Mouse (Mus musculus) lung, embryonic 15.5 days (tissue): ENCODE data around the gene Dlg5. TPM values are rescaled to one million over a fixed set of nuclear protein-coding genes. Genes with fewer than 3 reads are reported as not detected.

Source experiments
- ATAC-seq: fragments of 200-750 bp; cut with Nextera tagmentation; 2 replicates; pipeline ENCODE4 v1.8.0; 2017; ENCODE audit warnings: moderate number of reproducible peaks, borderline replicate concordance; ENCODE audit not compliant: low FRiP score, low TSS enrichment; ENCODE audit errors: extremely low read depth
- H3K27ac ChIP-seq: fragments of 300-500 bp; sonication (generic); 2 replicates; pipeline ENCODE4 v1.5.1; 2015; ENCODE audit warnings: moderate library complexity, mild to moderate bottlenecking, inconsistent platforms
- H3K27me3 ChIP-seq: fragments of 300-500 bp; sonication (generic); 2 replicates; pipeline ENCODE4 v1.6.1; 2015; ENCODE audit warnings: inconsistent platforms
- H3K36me3 ChIP-seq: fragments of 300-500 bp; sonication (generic); 2 replicates; pipeline ENCODE4 v1.6.1; 2015; ENCODE audit warnings: inconsistent platforms
- H3K4me1 ChIP-seq: fragments of 300-500 bp; sonication (generic); 2 replicates; pipeline ENCODE4 v1.6.1; 2015; ENCODE audit warnings: inconsistent platforms
- H3K4me2 ChIP-seq: fragments of 300-500 bp; sonication (generic); 2 replicates; pipeline ENCODE4 v1.6.1; 2015; ENCODE audit warnings: inconsistent platforms, mild to moderate bottlenecking, moderate library complexity
- H3K4me3 ChIP-seq: fragments of 300-500 bp; sonication (generic); 2 replicates; pipeline ENCODE4 v1.5.1; 2015; ENCODE audit warnings: mild to moderate bottlenecking, inconsistent platforms
- H3K9ac ChIP-seq: fragments of 300-500 bp; sonication (generic); 2 replicates; pipeline ENCODE4 v1.6.1; 2015; ENCODE audit warnings: inconsistent platforms
- H3K9me3 ChIP-seq: fragments of 300-500 bp; sonication (generic); 2 replicates; pipeline ENCODE4 v1.6.1; 2016; ENCODE audit warnings: inconsistent platforms
- WGBS: fragments of 180-500 bp; shearing (Covaris S2); methylation state at CpG from one replicate; pipeline ENCODE4 v1.1.7; 2015; 5-methylcytosine and 5-hydroxymethylcytosine counted together
- polyA plus RNA-seq: library from polyadenylated mRNA; unstranded; fragments of >200 nt; fragmentation: Nextera tagmentation; extraction: Ambion mirVana; gene quantifications from 2 replicates; pipeline ENCODE4 v1.2.1, GENCODE M21; 2015

Dlg5 gene
- polyA plus RNA-seq, 1 experiment from 2014 or later: 12.8 TPM

DNA sequence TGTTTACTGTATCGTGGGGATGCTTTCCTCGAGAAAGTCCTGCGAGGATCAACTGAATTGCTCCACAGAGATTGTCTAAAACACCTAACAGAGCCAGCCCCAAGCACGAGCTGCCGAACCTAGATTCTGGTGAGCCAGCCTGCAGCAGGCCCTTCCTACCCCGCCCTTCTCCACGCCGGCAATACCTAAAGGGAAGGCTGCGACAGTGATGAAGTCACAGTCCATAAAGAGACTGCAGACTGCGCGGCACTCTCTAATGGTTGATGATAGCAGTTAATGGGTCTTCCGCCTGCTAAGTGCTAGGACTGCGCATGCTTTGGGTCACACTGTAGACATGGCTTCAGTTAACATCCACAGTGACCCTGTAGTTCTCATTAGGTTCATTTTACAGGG is 38.4 kb downstream of the Dlg5 start:
- no peak for ATAC-seq
- Histone ChIP-seq H3K4me3 (no peak overlapping the region), H3K36me3 (no peaks in the 10 kb centered on the region), H3K4me2 (no peak overlapping the region), H3K9me3 (no peaks in the 10 kb centered on the region), H3K27me3 (no peaks in the 10 kb centered on the region), H3K27ac (no peak overlapping the region), H3K9ac (no peak overlapping the region), H3K4me1 (peaks cover 33% of the 10 kb centered on the region)
- 41% methylated on average over 13 of the region's 13 CpGs for WGBS

DNA sequence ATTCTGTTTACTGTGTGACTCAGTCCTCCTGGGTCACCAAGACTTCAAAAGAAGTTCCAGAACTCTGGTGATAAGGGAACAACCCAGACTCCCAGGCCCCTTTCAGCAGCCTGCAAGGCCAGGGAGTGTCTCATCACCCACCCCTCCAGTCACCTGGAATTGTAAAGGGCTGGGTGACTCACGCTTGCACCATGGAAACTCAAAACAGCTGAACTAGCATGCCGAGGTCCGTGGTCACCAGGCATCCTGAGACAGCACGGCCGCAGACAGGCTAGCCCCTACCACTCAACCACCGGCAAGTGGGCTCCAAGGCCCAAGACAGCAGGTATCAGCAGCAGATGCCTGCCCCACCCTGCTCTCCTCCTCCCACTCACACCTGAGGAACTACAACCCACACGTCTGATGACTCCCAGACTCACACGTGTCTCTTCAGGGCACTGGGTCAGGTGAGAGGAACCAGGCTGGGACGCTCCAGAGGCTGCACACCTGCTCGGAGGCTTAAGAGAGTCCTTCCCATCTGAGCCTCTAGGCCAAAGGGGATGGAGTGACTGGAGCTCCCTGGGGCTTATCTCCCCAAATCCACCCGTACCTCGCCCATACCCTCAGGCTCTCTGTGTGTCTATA is 38.9 kb downstream of the Dlg5 start:
- peak overlapping the region; percentile 24; the same call in 1 of the 2 replicates for H3K27ac ChIP-seq
- WGBS: 48% methylated on average over 12 of the region's 12 CpGs
- no peak overlapping the region for H3K9ac ChIP-seq
- H3K4me2 ChIP-seq: no peak overlapping the region
- no peaks in the 10 kb centered on the region for H3K9me3 ChIP-seq
- no peak overlapping the region for H3K4me3 ChIP-seq
- ATAC-seq: peak; percentile 20; the same call in 1 of the 2 replicates
- no peaks in the 10 kb centered on the region for H3K27me3 ChIP-seq
- peaks cover 28% of the 10 kb centered on the region for H3K4me1 ChIP-seq
- no peaks in the 10 kb centered on the region for H3K36me3 ChIP-seq

DNA sequence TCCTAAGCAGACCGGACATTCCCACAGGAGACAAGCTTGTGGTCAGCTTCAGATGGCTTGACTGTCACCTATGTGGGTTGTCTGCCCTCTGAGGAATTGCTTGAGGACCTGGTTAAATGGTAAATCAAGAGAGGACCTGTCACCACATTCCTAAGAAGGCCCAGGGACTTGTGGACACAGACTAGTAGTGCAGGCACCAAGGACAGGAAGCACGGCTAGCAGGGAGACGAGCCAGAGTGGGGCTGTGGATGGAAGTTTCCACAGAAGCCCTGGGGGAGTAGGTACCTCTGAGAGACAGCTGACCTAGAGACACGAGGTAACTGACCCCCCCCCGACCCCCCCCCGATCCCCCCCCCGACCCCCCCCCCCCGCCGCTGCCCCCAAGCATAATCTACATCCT is 39.4 kb downstream of the Dlg5 start:
- H3K4me1 ChIP-seq: peaks cover 26% of the 10 kb centered on the region
- H3K27me3 ChIP-seq: no peaks in the 10 kb centered on the region
- H3K36me3 ChIP-seq: no peaks in the 10 kb centered on the region
- WGBS: 16% methylated on average over 9 of the region's 9 CpGs
- H3K9ac ChIP-seq: no peak overlapping the region
- H3K4me2 ChIP-seq: no peak overlapping the region
- no peaks in the 10 kb centered on the region for H3K9me3 ChIP-seq
- no peak for ATAC-seq
- H3K4me3 ChIP-seq: no peak overlapping the region
- H3K27ac ChIP-seq: no peak overlapping the region

DNA sequence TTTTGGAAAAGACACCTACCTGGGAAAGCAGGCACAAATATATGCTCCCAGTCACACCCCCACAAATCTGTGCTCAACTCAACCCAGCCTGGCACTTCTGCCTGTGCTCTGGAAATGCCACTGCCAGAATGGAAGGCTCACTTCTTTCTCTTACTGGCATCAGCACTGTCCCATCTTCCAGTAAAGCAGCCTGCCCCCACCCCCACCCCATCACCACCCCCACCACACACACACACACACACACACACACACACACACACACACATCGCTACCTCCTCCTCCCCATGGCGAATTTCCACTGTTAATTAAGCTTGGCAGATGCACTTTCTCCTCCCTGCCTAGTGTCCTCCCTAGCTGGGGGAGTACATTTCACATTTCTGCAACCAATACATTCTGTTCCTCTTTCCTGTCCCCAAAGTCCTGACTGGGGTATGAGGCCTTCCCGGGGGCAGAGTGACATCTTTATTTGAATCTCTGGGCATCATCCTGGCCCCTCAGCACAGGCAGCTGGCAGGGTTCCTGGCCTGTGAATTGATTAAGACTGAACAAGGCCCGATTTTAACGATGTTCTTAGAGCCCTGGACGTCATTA is 40.3 kb downstream of the Dlg5 start:
- Histone ChIP-seq H3K9me3 (no peaks in the 10 kb centered on the region), H3K27ac (no peak overlapping the region), H3K4me1 (peaks cover 23% of the 10 kb centered on the region), H3K4me2 (no peak overlapping the region), H3K36me3 (no peaks in the 10 kb centered on the region), H3K27me3 (no peaks in the 10 kb centered on the region), H3K9ac (no peak overlapping the region), H3K4me3 (no peak overlapping the region)
- WGBS: 41% methylated on average over 6 of the region's 6 CpGs
- no peak for ATAC-seq

DNA sequence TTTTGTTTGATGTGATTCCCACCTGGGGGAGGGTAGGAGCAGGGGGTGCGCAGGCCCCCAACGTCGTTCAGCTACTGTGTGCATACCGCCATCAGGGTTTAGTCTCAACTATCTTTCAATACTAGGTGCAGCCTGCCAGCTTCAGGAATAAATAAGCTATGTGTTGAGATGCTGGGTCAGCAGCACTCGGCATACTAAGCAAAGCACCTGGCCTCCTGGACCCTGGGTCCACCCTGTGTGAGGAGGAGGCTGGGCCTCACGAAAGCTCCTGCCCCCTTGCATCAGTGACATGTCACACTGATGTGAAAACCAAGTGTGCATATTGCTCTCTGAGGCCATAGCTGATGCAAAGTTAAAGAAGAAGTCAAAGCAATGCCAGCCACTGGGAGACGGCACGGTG is 42.5 kb downstream of the Dlg5 start:
- WGBS: 87% methylated on average over 8 of the region's 8 CpGs
- H3K27ac ChIP-seq: no peak overlapping the region
- no peaks in the 10 kb centered on the region for H3K27me3 ChIP-seq
- no peak overlapping the region for H3K4me3 ChIP-seq
- no peaks in the 10 kb centered on the region for H3K36me3 ChIP-seq
- H3K4me1 ChIP-seq: peaks cover 40% of the 10 kb centered on the region
- no peak overlapping the region for H3K9ac ChIP-seq
- no peaks in the 10 kb centered on the region for H3K9me3 ChIP-seq
- no peak for ATAC-seq
- no peak overlapping the region for H3K4me2 ChIP-seq

DNA sequence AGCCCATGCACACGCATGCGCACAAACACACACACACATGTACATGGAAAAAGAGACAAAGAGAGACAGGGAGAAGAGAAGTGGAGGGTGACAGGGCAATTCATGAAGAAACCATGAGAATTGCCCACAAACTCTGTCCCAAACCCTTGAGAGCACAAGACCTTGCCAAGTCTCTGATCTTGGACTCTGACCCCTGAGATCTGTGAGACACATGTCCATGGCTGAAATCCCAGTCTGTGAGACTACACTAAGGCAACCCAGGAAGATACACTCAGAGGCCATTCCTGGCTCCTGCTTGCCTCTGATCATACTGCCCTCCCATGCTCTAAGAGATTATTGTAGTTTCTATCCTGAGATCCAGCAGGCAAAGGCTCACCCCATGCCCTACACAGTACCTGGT is 44.9 kb downstream of the Dlg5 start:
- no peak for ATAC-seq
- peaks cover 27% of the 10 kb centered on the region for H3K4me1 ChIP-seq
- 95% methylated on average over 2 of the region's 2 CpGs for WGBS
- no peak overlapping the region for H3K9ac ChIP-seq
- no peak overlapping the region for H3K4me2 ChIP-seq
- no peaks in the 10 kb centered on the region for H3K27me3 ChIP-seq
- no peak overlapping the region for H3K27ac ChIP-seq
- H3K4me3 ChIP-seq: no peak overlapping the region
- no peaks in the 10 kb centered on the region for H3K9me3 ChIP-seq
- H3K36me3 ChIP-seq: no peaks in the 10 kb centered on the region

DNA sequence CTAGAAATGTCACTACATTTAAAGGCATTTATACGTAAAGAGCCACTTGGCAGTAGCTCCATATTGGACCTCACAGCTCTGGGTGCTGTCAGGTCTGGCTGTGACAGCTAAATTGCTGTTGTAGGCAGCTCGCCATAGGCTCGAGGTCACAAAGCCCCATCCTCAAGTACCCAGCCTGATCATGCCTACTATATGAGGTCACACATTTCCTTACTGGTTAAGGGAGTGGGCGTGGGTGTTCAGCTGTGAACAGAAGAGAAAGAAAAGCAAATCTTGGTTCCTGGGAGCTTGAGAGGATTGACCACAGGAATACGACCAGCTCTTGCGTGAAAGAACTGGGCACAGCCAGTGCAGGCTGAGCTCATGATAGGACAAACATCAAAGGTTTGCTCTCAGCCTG is 46.0 kb downstream of the Dlg5 start:
- ATAC-seq: no peak
- Histone ChIP-seq H3K36me3 (no peaks in the 10 kb centered on the region), H3K9me3 (no peaks in the 10 kb centered on the region), H3K27ac (no peak overlapping the region), H3K9ac (no peak overlapping the region), H3K4me3 (no peak overlapping the region), H3K27me3 (no peaks in the 10 kb centered on the region), H3K4me2 (no peak overlapping the region), H3K4me1 (peaks cover 23% of the 10 kb centered on the region)
- WGBS: 54% methylated on average over 6 of the region's 6 CpGs

DNA sequence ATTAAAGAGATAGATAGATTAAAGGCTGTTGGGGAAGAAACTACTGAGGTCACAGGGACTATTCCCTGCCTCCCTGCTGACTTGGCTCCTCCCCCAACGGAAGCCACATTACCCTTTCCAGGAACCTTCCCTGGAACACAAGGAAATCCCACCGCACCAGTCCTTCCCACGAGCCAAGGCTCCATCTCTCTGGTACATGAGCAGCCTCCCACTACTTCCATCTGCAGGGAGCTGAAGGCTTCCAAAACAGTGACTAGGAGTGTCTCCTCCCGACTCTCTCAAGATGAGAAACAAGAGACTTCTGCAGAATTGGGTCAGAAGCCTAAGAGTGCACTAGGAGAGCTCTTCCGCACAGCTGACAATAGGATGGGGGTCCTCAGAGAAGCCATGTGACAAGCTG is 47.9 kb downstream of the Dlg5 start:
- Histone ChIP-seq H3K36me3 (no peaks in the 10 kb centered on the region), H3K4me2 (no peak overlapping the region), H3K9ac (no peak overlapping the region), H3K4me3 (no peak overlapping the region), H3K27me3 (no peaks in the 10 kb centered on the region), H3K4me1 (peaks cover 18% of the 10 kb centered on the region), H3K9me3 (no peaks in the 10 kb centered on the region), H3K27ac (no peak overlapping the region)
- ATAC-seq: no peak
- 77% methylated on average over 5 of the region's 5 CpGs for WGBS

DNA sequence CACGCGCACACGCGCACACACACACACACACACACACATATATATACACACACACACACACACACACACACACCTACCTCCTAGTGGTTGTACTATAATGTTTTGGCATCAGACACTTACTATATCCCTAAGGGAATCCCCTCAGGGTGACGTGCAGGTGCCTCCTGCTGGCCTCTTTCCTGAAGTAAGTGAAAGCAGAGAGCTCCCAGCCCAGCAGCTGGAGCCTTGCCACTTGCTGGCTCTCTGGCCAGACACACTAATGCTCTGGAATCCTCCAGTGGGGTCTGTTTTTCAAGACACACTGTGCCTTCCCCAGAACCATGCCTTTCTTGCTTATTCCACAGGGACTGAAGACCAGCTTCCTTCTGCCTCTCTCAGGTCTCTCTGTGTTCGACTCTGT is 48.8 kb downstream of the Dlg5 start:
- Histone ChIP-seq H3K27ac (no peak overlapping the region), H3K27me3 (no peaks in the 10 kb centered on the region), H3K9me3 (no peaks in the 10 kb centered on the region), H3K36me3 (no peaks in the 10 kb centered on the region), H3K4me3 (no peak overlapping the region), H3K4me1 (peaks cover 18% of the 10 kb centered on the region), H3K9ac (no peak overlapping the region), H3K4me2 (no peak overlapping the region)
- no peak for ATAC-seq
- 79% methylated on average over 6 of the region's 6 CpGs for WGBS

DNA sequence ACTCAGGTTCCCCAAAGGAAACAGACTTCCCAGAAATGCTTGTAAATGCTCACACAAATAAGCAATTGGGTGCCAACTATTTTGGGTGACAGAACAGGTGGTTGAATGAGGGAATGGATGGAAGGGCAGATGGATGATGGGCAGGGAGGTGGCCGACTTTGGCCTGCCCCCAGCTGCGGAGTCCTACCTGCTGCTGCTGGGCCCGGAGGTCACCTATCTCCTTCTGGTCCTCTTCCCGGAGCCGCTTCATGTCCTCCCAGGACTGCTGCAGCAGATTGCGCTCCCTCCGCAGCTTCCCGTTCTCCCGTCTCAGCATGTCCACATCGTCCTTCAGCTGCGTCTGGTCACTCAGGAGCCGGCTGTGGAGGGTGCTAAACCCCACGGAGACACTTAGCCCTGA is 55.6 kb downstream of the Dlg5 start:
- 82% methylated on average over 13 of the region's 13 CpGs for WGBS
- no peak for ATAC-seq
- H3K36me3 ChIP-seq: 0 out of 2 replicates have a peak, but pooled peaks cover 3% of the 10 kb centered on the region
- H3K4me1 ChIP-seq: 0 out of 2 replicates have a peak, but pooled peaks cover 8% of the 10 kb centered on the region
- H3K4me3 ChIP-seq: no peak overlapping the region
- H3K27ac ChIP-seq: no peak overlapping the region
- H3K9ac ChIP-seq: no peak overlapping the region
- H3K9me3 ChIP-seq: no peaks in the 10 kb centered on the region
- H3K27me3 ChIP-seq: no peaks in the 10 kb centered on the region
- H3K4me2 ChIP-seq: no peak overlapping the region

DNA sequence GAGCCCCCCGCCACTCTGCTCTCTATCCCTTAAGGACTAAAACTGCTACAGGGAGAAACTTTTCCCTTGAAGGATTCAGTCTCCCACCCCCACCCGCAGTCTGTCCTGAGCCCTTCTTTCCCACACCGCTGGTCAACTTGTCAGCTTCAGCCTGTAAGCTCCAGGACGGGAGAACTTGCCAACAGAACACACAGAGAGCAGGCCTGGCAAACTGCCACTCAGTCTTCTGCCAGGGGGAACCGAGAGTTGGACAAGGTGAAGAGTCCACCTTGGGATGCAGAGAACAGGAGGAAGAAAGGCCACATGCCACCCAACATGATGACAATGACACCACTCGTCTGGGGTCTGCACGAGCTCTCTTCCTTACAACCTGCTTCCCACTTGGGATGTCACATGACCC is 56.1 kb downstream of the Dlg5 start:
- H3K27ac ChIP-seq: no peak overlapping the region
- ATAC-seq: no peak
- 0 out of 2 replicates have a peak, but pooled peaks cover 3% of the 10 kb centered on the region for H3K36me3 ChIP-seq
- WGBS: 46% methylated on average over 7 of the region's 7 CpGs
- 0 out of 2 replicates have a peak, but pooled peaks cover 9% of the 10 kb centered on the region for H3K4me1 ChIP-seq
- no peak overlapping the region for H3K4me3 ChIP-seq
- no peak overlapping the region for H3K9ac ChIP-seq
- H3K9me3 ChIP-seq: no peaks in the 10 kb centered on the region
- H3K27me3 ChIP-seq: no peaks in the 10 kb centered on the region
- H3K4me2 ChIP-seq: no peak overlapping the region

DNA sequence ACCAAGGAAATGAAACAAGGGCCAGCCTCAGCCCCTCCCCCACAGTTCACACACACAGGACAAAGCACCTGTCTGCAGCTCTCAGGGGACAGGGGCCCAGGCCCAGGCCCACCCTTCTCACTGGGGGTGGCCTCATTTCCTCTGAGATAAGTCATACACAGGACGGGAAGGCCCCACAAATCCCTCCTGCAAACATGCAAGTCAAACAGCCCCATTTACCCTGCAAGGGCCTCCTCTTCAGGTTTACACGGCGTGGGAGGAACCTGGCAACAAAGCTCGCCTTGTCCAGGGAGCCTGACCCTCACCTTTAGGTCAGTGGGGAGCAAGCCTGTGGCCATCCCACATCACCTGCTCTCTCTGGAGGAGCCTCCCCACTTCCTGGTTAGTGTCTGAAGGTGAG is 60.2 kb downstream of the Dlg5 start:
- H3K36me3 ChIP-seq: 0 out of 2 replicates have a peak, but pooled peaks cover 3% of the 10 kb centered on the region
- WGBS: 48% methylated on average over 4 of the region's 4 CpGs
- 0 out of 2 replicates have a peak, but pooled peaks cover 9% of the 10 kb centered on the region for H3K4me1 ChIP-seq
- H3K27me3 ChIP-seq: no peaks in the 10 kb centered on the region
- H3K4me2 ChIP-seq: no peak overlapping the region
- H3K9me3 ChIP-seq: no peaks in the 10 kb centered on the region
- ATAC-seq: no peak
- no peak overlapping the region for H3K4me3 ChIP-seq
- no peak overlapping the region; the same call in 1 of the 2 replicates for H3K27ac ChIP-seq
- no peak overlapping the region for H3K9ac ChIP-seq
